Mouse (Mus musculus) limb, embryonic 14.5 days (tissue): ENCODE data around the gene Vtcn1. TPM values are rescaled to one million over a fixed set of nuclear protein-coding genes. Genes with fewer than 3 reads are reported as not detected.

Experiments
- ATAC-seq: fragments of 200-750 bp; cut with Nextera tagmentation; 2 replicates; pipeline ENCODE4 v1.8.0; 2017; ENCODE audit warnings: low read depth, moderate number of reproducible peaks, moderate TSS enrichment; ENCODE audit not compliant: low FRiP score
- DNase-seq: peaks from one replicate; pipeline ENCODE4 v3.0.0-alpha.2; 2015; ENCODE audit warnings: low spot score
- H3K27ac ChIP-seq: fragments of 300-500 bp; sonication (generic); replicated peaks from 2 replicates; pipeline ENCODE4 v1.5.1; 2014; ENCODE audit warnings: low read depth, mild to moderate bottlenecking, low read length, moderate library complexity, mixed read lengths
- H3K27me3 ChIP-seq: fragments of 300-500 bp; sonication (generic); 2 replicates; pipeline ENCODE4 v1.6.1; 2014; ENCODE audit warnings: low read length, mixed read lengths; ENCODE audit not compliant: control insufficient read depth, insufficient read depth
- H3K36me3 ChIP-seq: fragments of 300-500 bp; sonication (generic); 2 replicates; pipeline ENCODE4 v1.6.1; 2014; ENCODE audit warnings: mild to moderate bottlenecking, low read length, moderate library complexity, mixed read lengths; ENCODE audit not compliant: control insufficient read depth, insufficient read depth
- H3K4me1 ChIP-seq: fragments of 300-500 bp; sonication (generic); 2 replicates; pipeline ENCODE4 v1.6.1; 2014; ENCODE audit warnings: antibody characterized with exemption, low read length, mixed read lengths; ENCODE audit not compliant: control insufficient read depth, insufficient read depth
- H3K4me2 ChIP-seq: fragments of 300-500 bp; sonication (generic); replicated peaks from 2 replicates; pipeline ENCODE4 v1.6.1; 2014; ENCODE audit warnings: low read depth, mild to moderate bottlenecking, low read length, moderate library complexity; ENCODE audit not compliant: severe bottlenecking
- H3K4me3 ChIP-seq: fragments of 300-500 bp; sonication (generic); replicated peaks from 2 replicates; pipeline ENCODE4 v1.5.1; 2014; ENCODE audit warnings: low read length
- H3K9ac ChIP-seq: fragments of 300-500 bp; sonication (generic); 2 replicates; pipeline ENCODE4 v1.6.1; 2014; ENCODE audit warnings: mild to moderate bottlenecking, low read depth, low read length, moderate library complexity; ENCODE audit not compliant: severe bottlenecking
- H3K9me3 ChIP-seq: fragments of 300-500 bp; sonication (generic); 2 replicates; pipeline ENCODE4 v1.6.1; 2016; ENCODE audit warnings: low read length; ENCODE audit not compliant: control insufficient read depth
- POLR2A ChIP-seq: fragments of 200-500 bp; IDR thresholded peaks from 2 replicates; pipeline ENCODE4 v1.8.0; 2012; ENCODE audit warnings: inconsistent platforms, mild to moderate bottlenecking, moderate library complexity, borderline replicate concordance; ENCODE audit not compliant: insufficient read depth, insufficient read length; ENCODE audit errors: extremely low read depth
- WGBS: fragments of 180-500 bp; shearing (Covaris S2); extraction: QIAGEN DNeasy Blood & Tissue Kit; methylation state at CpG from one replicate; pipeline ENCODE4 v1.1.7; 2014; 5-methylcytosine and 5-hydroxymethylcytosine counted together
- polyA plus RNA-seq, 2 experiments: library from polyadenylated mRNA; depleted of rRNA in 1 of 2; stranded (reverse) in 1 of 2; unstranded in 1 of 2; fragments of >200 nt; fragmentation: Nextera tagmentation in 1 of 2; extraction: Ambion mirVana in 1 of 2; gene quantifications; 2 replicates each; pipeline versions ENCODE4 v1.2.1 to v1.2.3; 2012 to 2014

Gene Vtcn1
- polyA plus RNA-seq, 2 experiments, result 0.34 to 0.47 TPM

DNA sequence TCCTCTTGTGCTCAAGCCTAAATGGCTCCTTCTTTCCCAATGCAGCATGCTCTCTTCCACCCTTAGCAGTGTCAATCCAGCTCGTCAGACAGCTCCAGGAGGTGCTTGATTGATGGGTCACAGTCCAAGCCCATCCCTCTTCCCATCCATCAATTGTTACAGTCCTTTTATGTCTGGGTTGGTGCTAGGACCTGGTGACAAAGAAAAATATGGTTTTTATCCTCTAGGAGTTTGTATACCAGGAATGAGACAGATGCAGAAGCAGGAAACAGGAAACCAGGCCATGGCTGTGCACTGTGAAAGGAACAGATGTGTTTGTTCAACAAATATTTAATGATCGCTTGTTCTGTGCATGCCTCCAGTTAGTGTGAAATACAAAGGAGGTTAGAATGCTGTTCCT is 4.4 kb upstream of the Vtcn1 start:
- Histone ChIP-seq H3K27me3 (no peaks in the 10 kb centered on the region), H3K27ac (no peak overlapping the region), H3K4me2 (no peak overlapping the region), H3K9ac (no peak overlapping the region), H3K9me3 (no peaks in the 10 kb centered on the region), H3K36me3 (no peaks in the 10 kb centered on the region), H3K4me1 (no peaks in the 10 kb centered on the region), H3K4me3 (no peak overlapping the region)
- ATAC-seq (no peak), DNase-seq (peak; percentile 23)
- WGBS, result 41% methylated on average over 2 of the region's 2 CpGs
- no peak for TF ChIP-seq POLR2A

DNA sequence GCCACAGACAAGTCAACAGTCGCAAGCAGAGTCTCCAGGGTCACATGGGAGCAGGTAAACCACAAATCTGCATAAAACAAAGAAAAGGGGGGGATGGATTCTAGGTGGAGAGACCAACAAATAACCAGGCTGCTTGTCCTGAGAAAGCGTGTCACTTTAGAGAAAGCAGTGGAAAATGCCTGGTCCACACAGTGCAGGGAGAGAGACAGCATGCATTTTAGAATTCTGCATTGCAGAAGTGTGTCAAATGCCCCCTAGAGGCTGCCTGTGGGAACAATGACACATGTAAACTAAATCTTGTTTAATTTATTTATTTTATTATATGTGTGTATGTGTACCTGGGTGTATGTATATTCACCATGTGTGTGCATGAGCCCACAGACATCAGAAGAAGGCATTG is 4.0 kb upstream of the Vtcn1 start:
- Histone ChIP-seq H3K4me1 (no peaks in the 10 kb centered on the region), H3K36me3 (no peaks in the 10 kb centered on the region), H3K27me3 (no peaks in the 10 kb centered on the region), H3K27ac (no peak overlapping the region), H3K4me3 (no peak overlapping the region), H3K4me2 (no peak overlapping the region), H3K9me3 (no peaks in the 10 kb centered on the region), H3K9ac (no peak overlapping the region)
- ATAC-seq (no peak), DNase-seq (peak; percentile 66)
- TF ChIP-seq POLR2A, result no peak
- 25% methylated on average over 2 of the region's 2 CpGs for WGBS

DNA sequence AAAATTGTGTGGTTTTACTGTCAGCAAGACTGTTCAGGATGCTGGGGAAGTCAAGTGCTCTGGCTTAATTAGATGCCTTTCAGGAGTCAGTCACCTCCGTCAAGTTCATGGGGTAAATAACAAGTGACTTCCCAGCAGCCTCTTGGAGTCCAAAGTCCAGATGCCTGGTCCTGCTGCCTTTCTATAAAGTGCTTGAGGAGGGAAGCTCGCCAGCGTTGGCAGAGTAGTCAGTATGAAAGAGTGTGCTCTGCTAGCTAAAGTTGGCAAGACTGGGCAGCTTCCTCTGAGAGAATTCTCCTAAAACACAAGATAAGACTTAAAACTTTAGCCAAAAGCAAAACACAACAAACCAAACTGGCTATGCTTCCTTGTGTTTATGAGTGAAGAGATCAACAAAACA is 18.5 kb downstream of the Vtcn1 start:
- no peak for TF ChIP-seq POLR2A
- WGBS, result 36% methylated on average over 3 of the region's 3 CpGs
- Histone ChIP-seq H3K4me1 (no peaks in the 10 kb centered on the region), H3K36me3 (no peaks in the 10 kb centered on the region), H3K27ac (no peak overlapping the region), H3K4me3 (no peak overlapping the region), H3K27me3 (no peaks in the 10 kb centered on the region), H3K4me2 (no peak overlapping the region), H3K9ac (no peak overlapping the region), H3K9me3 (no peaks in the 10 kb centered on the region)
- DNase-seq, result no peak
- ATAC-seq, result no peak

DNA sequence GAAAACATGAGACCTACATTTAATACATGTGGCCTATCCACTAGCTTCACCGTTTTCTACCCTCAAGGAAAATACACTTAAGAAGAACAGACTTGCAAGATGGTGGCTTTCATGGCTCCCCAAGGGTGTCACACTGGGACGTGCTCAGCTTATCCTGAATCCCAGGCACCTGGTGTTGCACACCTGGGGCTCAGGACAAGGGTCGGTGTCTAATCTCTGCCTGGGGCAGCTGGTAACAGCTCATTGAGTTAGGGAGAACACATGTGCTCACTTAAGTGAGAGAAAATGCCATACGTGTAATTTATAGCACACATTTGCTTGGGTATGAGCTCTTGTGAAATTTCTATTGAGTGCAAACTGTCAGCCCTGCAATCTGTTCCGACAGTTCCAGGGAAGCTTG is 19.1 kb downstream of the Vtcn1 start:
- TF ChIP-seq POLR2A, result no peak
- WGBS, result 26% methylated on average over 5 of the region's 5 CpGs
- H3K4me2 ChIP-seq, result no peak overlapping the region
- H3K9me3 ChIP-seq, result no peaks in the 10 kb centered on the region
- ATAC-seq (peak; percentile 19; the same call in 1 of the 2 replicates), DNase-seq (no peak)
- no peak overlapping the region for H3K9ac ChIP-seq
- no peaks in the 10 kb centered on the region for H3K27me3 ChIP-seq
- H3K4me3 ChIP-seq, result no peak overlapping the region
- no peaks in the 10 kb centered on the region for H3K4me1 ChIP-seq
- no peak overlapping the region for H3K27ac ChIP-seq
- no peaks in the 10 kb centered on the region for H3K36me3 ChIP-seq

DNA sequence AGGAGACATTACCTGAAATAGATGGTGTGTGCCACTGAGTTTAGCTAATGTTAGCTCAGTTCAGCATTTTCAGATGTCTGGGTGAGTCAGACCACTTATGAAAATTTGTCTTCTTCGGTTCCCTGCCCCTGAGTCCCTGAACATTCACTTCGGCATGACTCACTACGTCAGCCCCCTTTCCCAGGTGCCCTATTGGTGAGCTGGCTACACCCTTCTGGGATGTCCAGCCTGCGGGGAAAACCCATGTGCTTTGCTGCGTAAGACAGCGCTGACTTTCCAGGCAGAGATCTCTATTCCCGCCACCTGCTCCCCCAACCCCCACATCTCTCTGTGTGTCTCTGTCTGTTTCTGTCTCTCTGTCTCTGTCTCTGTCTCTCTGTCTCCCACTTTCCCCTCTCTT is 23.1 kb downstream of the Vtcn1 start:
- 83% methylated on average over 7 of the region's 7 CpGs for WGBS
- Histone ChIP-seq H3K27me3 (no peaks in the 10 kb centered on the region), H3K36me3 (no peaks in the 10 kb centered on the region), H3K9ac (no peak overlapping the region), H3K27ac (no peak overlapping the region), H3K4me3 (no peak overlapping the region), H3K4me2 (no peak overlapping the region), H3K9me3 (no peaks in the 10 kb centered on the region), H3K4me1 (no peaks in the 10 kb centered on the region)
- no peak for TF ChIP-seq POLR2A
- ATAC-seq (no peak), DNase-seq (no peak)

DNA sequence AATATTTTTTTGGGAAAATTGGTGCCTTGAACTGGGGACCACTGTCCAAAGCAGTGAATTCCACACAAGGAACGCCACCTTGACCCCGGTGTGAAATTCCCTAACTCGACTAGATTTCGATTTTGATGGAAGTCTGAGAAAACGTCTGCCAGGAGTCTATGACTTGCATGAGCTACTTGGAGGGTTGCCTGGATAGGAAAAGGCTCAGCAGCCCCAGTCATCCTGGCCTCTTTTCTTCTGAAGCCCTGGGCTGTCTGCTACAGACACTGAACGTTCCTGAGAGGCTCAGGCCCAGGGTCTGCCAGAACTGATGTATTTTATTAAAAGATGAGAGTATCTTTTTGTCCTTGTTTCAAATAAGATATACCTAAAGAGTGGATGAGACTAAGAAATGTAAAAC is 25.2 kb downstream of the Vtcn1 start:
- ATAC-seq, result no peak
- WGBS, result 79% methylated on average over 6 of the region's 6 CpGs

More for the DNA sequence above, 25.2 kb downstream of the Vtcn1 start:
- no peaks in the 10 kb centered on the region for H3K27me3 ChIP-seq
- H3K9ac ChIP-seq, result no peak overlapping the region
- H3K4me3 ChIP-seq, result no peak overlapping the region
- no peaks in the 10 kb centered on the region for H3K36me3 ChIP-seq
- TF ChIP-seq POLR2A, result no peak
- no peaks in the 10 kb centered on the region for H3K9me3 ChIP-seq
- no peaks in the 10 kb centered on the region for H3K4me1 ChIP-seq
- H3K4me2 ChIP-seq, result no peak overlapping the region
- no peak for DNase-seq
- no peak overlapping the region for H3K27ac ChIP-seq
